ENCODE assay signal across 11 mouse cellular contexts in genomic region chr5:65860281-65861000, GRCm38 (mm10). TPM values are rescaled to one million over a fixed set of nuclear protein-coding genes. Genes with fewer than 3 reads are reported as not detected.
DNase-seq lines count a peak whose midpoint lies in the region; TF ChIP-seq lines count a peak whose summit lies in the region.
"Had no signal": no experiment of that assay in that cellular context is flagged by ENCODE, and none has a peak within 500 bp of the region (broad histone marks: within the 10 kb centered on the region; RNA-seq: fewer than 3 reads in every experiment).

No protein-coding gene starts in this region.

- TF ChIP-seq CTCF in spleen, adult 2 months (IDR thresholded peaks at IDR 0.05; ENCODE audit: extremely low read depth, insufficient read depth, insufficient read length, insufficient replicate concordance): no peak

- no peaks in the 10 kb centered on the region for H3K27me3 ChIP-seq in spleen, adult 2 months (ENCODE audit: control insufficient read depth, insufficient read depth, low read length)
- H3K27me3 ChIP-seq: neural tube, embryonic 12.5 days had no signal

- peak; percentile 13 for DNase-seq in gastrocnemius, postnatal 14 days
- no peak for DNase-seq in gastrocnemius, adult 18-20 months (ENCODE audit: low spot score)
- DNase-seq in spleen, adult 2 months (ENCODE audit: low read depth in 1 of 2, low spot score in 2 of 2): peak in 1 of 2 experiments; percentile 31
- DNase-seq in spleen, postnatal 14 days (ENCODE audit: low spot score in 2 of 2): no peak
- DNase-seq in lung, postnatal 4 days: peak; percentile 49 to 50
- peak; percentile 51 to 54 for DNase-seq in thymus, postnatal 36 days
- no peak for DNase-seq in frontal cortex, postnatal 36 days (ENCODE audit: low spot score in 2 of 2)
- DNase-seq in urinary bladder, postnatal 4 days (ENCODE audit: low spot score in 2 of 2): no peak
- DNase-seq: gastrocnemius, postnatal 36 days had no signal

- intact Hi-C loops in gastrocnemius, postnatal 14 days (cut with DNase I; ENCODE audit: low total_unique reads): no loop called here

- H3K4me1 ChIP-seq in spleen, adult 2 months (ENCODE audit: control insufficient read depth, insufficient read depth, insufficient read length): peaks cover 37% of the 10 kb centered on the region
- H3K4me1 ChIP-seq: neural tube, embryonic 12.5 days had no signal

- no peak overlapping the region for H3K4me3 ChIP-seq in spleen, adult 2 months (ENCODE audit: extremely low read depth, insufficient read depth, insufficient read length)
- H3K4me3 ChIP-seq: neural tube, embryonic 12.5 days had no signal

- no peak for TF ChIP-seq POLR2A in spleen, adult 2 months (IDR thresholded peaks at IDR 0.05; ENCODE audit: low read depth, low read length)

- H3K36me3 ChIP-seq in spleen, adult 2 months (ENCODE audit: control insufficient read depth, insufficient read depth, low read length): no peaks in the 10 kb centered on the region
- H3K36me3 ChIP-seq: neural tube, embryonic 12.5 days had no signal

- peak overlapping the region; percentile 55 for H3K27ac ChIP-seq in spleen, adult 2 months (ENCODE audit: insufficient read depth, low read length)
- H3K27ac ChIP-seq: neural tube, embryonic 12.5 days had no signal

- WGBS in spleen, adult 2 months: 20% methylated on average over 12 of the region's 12 CpGs

RNA-seq across cellular contexts. Expression of gene Rhoh, which starts 0.6 kb away (rescaled TPM):
- total RNA-seq in gastrocnemius, postnatal 14 days (2021): 1 to 10 TPM in 1 of 2 experiments, under 1 TPM in 1; 0.29 to 1.0 TPM
- under 1 TPM; 0.23 to 0.26 TPM for total RNA-seq in gastrocnemius, adult 18-20 months (2021)
- 28.0 and 33.6 TPM in 2 replicates for polyA plus RNA-seq in spleen, adult 2 months (2012; rRNA removed)
- polyA plus RNA-seq: C2C12 had no signal

Comparison
In these comparisons a context has a peak if more than half of its experiments do, and no peak if none do; other contexts are left out.
1. DNase-seq: peak in gastrocnemius, postnatal 14 days (single experiment), lung, postnatal 4 days (2 of 2) and thymus, postnatal 36 days (2 of 2); none in gastrocnemius, adult 18-20 months (single experiment), spleen, postnatal 14 days (0 of 2), frontal cortex, postnatal 36 days (0 of 2) and urinary bladder, postnatal 4 days (0 of 2).